Mouse (Mus musculus) thymus, postnatal 36 days (tissue): ENCODE data around the gene Calb2.

Experiments used
- DNase-seq, 2 experiments: peaks; one replicate each; pipeline ENCODE4 v3.0.0; 2022; ENCODE audit warnings: mixed read lengths in 2 of 2

Gene Calb2

DNA sequence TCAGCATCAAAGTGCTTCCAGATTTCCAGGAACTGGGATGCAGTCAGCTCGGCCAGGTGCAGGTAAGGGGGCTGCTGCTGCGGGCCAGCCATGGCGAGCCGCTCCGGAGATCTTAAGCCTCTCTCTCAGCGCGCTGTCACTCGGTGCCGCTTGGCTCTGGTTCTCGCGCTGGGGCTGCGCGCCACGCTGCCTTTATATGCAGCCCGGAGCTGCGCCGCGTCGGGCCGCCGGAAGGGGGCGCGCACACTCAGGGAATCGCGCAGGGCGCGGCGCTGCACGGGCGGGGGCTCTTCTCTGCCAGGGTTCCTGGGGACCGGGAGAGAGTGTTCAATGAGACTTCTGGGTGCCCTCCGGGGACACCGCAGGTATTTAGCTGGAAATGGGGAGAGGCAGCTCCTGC, at the start of gene Calb2:
Gene Calb2 (minus strand): TSS at position 165 of the 400 bp plus-strand sequence.
- DNase-seq: peak; percentile 13 to 18

DNA sequence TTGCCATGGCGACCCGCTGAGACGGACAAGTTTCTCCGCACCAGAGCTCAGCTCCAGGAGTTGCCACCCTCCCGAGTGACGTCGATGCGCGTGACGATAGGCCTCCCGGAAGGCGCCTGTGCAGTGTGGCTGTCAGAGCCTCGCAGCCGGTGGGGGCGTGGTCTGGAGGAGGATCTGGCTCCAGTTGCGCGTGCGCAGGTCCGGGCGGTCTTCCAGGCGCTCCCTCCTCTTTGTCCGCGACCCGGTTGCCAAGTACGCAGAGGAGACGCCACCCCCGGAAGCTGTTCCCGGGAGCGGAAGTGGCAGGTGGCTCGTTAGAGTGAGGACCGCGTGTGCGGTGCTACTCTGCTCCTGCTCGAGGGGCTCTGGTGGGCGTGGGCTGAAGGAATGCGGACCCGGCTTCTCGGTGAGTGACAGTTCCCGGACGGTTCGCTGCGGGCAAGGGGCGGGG, 49.7 kb upstream of the Calb2 start:
- peak; percentile 99 for DNase-seq

DNA sequence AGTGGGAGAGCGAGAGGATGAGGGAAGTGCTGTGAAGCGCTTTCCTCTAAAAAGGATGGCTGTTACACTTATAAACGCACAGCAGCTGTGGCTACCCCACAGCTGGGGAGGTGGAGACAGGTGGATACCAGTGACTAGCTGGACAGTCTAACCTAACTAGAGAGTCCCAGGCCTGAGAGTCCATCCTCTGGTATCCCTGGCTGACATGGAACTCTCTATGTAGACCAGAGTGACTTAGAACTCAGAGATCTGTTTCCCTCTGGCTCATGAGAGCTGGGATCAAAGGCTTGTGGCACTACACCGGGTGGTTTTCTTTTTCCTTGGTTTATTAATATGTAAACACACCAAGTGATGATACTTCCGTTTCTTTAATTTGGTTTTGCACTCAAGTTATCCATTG, 49.2 kb upstream of the Calb2 start:
- peak in 1 of 2 experiments; percentile 8 for DNase-seq

DNA sequence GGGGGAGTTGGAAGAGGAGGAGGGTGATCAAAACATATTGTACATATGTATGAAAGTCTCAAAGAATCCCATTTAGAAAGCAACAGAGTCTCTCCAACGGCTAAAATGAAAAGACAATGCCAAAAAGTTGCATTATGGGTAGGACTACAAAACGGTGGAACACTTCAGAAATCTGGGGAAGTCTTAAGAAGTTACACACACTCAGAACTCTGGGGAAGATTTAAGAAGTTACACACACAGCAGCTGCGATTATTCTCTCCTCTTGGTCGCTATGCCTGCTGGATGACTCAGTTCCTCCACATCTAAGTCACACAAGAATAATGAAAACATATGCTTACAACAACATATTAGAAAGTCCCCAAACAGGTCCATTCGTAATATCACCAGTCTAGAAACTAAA, 48.2 kb upstream of the Calb2 start:
- no peak for DNase-seq

DNA sequence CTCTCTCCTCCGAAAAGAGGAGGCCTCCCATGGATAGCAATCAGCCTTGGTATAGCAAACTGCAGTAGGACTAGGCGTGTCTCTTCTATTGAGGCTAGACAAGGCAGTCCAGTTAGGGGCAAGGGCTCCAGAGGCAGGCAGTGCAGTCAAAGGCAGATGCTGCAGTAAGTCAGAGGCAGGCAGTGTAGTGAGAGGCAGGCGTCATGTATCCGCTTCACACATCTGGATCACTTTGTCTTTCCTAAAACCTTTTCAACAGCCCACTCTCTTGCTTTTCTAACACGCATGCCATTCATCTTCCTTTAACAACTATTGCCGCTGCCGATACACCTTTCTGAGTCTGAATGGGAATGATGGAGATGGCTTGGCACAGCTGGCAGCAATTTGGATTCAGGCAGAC, 47.4 kb upstream of the Calb2 start, which contains the start of gene Cmtr2:
Gene Cmtr2 (plus strand): TSS at position 301 of the 400 bp plus-strand sequence.
- DNase-seq: no peak

DNA sequence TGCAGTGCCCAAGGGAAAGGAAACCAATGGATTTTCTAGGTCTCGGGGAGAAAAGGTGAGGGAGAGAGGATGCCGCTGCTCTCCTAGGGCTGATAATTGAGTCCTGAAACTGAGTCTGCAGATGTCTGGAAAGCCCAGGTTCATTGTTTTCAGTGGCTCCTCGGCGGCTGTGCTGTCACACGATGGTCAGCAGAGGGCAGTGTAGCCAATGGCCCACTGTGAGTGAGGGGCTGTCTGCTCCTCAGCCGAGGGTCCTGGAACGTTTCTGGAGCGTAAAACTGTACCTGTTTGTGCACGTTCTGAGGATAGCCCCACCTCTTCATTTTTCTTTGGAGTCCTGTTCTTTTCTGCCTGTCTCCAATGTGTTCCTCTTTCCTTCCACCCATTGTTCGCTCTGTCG, 33.8 kb upstream of the Calb2 start:
- peak; percentile 5 to 7 for DNase-seq

DNA sequence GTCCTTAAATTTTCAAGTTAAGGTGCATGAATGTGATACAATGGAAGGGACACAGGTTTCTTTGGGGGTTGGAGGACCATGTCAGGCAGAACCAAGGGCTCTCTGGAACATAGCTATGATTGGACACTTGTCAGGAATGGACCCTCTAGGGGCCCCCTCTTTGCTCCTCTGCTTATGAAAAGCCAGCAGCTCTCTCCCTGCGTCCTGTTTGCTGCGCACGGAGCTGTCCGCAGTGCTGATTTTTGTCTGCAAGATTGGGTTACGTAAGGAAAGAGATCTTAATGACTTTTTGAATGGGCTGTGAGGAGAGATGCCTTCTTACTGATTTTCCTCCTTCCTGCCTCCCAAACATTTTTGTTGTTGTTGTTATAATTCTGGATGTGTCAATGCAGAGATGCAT, 28.7 kb upstream of the Calb2 start:
- DNase-seq: peak; percentile 14 to 28

DNA sequence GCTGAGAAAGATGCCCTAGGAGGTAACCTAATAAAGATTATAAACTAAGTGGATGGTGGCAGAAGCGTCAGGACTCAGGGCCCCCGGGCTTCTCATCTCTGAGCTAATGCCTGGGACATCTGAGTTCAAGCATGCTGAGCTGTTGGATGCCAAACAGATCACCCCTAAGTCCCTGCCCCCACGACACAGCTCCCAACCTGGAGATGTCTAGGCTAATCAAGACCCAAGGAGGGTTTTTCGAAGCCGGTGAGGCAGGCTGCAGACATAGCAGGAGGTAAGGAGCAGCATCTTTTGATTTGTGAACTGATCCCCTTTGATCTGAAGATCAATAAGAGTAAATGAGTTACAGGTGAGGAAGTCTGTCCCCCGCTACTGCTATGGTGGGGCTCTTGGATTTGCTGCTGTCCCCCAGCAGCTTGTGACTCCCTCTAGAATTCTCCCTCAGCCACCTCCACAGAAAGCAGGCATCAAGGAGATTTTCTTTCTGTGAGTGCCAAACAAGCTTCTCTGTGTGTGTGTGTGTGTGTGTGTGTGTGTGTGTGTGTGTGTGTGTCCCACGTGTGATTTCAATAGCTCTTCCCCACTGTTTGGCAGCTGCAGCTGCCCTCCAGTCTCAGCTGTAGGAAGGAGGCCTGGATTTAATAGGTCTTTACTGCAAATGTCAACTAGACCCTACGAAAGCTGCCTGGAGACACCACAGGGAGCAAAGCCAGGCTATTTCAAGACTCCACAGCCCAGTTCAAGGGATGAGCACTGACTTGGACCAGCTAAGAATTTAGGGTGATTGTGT, 21.1 kb upstream of the Calb2 start:
- no peak for DNase-seq

DNA sequence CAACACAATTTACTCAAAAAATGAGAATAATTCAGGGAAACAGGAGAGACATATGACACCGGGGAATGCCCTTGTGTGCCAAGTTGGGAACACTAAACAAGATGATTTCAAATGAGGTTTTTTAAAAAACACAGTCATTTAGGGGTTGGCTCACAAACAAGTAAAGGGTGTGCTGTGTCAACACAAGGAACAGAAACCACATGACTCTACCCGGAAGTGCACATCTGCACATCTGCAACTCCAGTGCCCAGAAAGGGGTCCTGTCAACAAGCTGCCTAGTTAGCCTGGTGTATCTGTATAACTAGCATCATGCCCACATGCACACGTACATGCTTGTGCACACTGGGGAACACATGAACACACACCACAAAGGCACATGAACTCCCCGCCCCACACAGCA, 17.5 kb upstream of the Calb2 start:
- no peak for DNase-seq

DNA sequence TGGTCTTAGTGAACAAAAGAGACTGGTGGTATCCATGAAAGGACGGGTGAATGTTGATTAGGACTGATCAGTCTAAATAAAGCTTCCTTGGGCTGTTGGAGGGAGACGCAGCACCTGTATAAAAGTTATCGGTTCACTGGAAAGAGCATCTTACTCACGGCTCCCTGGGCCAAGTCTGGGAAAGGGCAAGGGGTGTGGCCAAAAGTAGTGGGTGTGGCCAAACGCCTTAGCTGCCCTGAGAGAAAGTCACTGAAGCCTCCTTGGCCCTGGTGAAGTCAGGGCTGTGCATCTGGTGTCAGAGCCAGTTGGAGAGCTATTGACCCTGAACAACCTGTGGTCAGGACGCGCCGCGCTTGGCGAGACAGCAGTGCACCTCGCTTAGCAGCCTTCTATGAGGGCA, 15.7 kb upstream of the Calb2 start:
- no peak for DNase-seq

DNA sequence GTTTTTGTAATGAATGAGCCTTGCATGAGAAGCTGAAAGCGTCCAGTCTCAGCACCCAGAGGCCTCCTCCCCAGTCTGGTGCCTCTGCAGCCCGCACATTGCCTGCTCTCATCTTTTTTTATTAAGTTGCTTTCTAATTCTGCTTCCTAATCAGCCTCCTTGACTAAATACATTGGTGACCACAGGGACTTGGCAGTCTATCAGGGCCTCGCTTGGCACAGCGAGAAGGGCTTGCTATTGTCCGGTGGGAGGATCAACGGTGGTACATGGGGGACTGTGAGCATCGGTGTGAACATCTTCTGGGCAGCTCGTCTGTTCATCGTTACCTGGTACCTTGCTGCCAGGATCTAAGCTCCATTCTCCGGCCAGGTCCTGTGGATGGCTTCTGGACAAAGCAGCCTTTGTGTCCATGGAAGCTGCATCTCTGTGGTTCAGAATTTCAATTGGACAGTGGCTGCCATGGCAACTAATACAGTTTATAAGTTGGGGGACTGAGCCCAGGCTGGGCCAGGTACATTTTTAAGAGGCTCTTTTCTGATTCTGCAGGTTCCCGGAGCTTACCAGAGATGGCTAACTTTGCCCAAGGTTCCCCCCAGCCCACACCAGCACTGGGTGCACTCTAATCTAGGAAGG, 14.8 kb upstream of the Calb2 start:
- DNase-seq: no peak

DNA sequence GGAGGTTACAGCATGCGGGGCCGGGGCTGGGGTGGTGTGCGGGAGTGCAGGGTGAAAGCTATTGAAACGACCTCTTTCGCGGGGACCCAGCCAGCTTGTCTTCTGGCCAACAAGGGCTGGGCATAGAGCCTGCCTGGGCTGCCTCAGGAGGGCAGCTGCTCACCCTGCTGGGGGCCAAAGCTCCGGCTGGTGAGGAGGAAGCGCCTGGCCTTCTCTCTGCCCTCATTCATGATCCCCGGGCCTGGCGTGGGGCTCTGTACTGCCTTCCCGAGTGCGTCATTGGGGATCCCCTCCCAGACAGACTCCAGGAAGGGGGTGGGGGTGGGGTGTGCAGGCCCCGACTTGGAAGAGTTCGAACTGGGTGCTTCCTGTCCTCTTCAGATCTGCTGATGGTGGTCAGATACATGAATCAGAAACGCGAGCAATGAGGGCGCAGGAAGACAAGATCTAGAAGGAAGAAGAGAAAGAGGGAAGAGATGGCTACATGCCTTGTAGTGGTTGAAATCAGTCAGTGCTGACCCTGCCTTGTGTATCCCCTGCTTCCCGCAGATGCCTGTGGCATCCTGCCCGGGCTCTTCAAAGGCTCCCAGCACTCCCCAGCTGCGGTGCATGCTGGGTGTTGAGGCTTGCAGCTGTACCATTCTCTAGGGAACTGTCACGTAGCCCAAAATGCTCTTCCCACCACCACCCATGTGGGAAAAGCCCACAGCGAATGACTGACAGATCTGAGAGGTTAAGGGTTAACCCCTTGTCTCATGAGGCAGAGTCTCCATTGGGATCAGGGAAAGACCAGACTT, 9.5 kb upstream of the Calb2 start:
- no peak for DNase-seq

DNA sequence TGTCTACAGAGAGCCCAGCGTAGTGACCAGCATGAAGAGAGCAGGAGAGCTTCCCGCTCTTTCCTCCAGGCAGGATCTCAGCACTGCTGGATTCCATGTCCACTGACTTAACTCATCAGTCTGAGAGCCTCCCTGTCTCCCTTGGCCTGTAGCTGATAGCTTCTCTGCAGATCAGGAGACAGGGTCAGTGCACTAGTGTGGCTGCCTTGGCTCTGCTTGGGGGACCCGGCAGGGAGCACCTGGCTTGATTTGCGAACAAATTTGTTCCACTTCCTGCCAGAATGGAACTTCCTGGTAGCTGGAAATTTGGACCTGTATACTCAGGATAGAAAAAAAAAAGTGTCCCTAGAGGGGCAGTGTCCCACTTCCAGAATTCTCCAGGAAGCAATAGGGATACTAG, 6.8 kb upstream of the Calb2 start:
- DNase-seq: no peak

DNA sequence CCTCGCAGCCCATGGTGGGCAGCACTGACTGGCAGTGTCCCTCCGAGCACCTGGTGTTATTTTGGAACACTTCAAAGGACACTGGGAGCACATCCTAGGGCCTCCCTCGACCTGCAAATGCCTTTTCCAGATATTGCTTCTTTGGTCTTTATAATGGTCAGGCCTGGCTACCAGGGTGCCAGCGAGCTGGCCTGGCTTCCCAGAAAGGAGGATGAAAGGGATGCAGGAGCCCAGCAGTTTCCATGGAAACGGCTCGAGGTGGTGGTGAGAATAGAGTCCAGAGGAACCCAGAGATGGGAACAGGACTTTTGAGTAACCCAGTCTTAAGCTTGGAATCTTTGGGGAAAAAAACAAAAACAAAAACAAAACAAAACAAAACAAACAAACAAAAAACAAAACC, 4.2 kb upstream of the Calb2 start:
- no peak for DNase-seq

DNA sequence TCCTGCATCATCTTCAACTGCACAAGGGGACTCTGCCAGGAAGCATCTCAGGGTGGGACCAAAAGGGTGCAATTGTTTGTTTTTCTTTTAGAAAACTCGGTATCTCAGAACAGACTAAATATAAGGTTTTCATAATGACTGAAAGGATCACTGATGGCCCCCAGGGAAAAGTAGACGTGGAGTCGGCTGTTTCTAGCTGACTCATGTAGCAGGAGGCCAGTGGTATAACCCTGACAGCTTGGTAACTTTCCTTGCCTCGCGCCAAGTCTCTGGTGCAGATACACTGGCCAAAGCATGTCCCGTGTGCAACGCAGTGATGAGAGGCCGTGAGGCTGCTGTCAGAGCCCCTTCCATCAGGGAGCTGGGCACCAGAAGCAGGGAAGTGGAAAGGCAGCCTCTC, 1.7 kb downstream of the Calb2 start:
- no peak for DNase-seq

DNA sequence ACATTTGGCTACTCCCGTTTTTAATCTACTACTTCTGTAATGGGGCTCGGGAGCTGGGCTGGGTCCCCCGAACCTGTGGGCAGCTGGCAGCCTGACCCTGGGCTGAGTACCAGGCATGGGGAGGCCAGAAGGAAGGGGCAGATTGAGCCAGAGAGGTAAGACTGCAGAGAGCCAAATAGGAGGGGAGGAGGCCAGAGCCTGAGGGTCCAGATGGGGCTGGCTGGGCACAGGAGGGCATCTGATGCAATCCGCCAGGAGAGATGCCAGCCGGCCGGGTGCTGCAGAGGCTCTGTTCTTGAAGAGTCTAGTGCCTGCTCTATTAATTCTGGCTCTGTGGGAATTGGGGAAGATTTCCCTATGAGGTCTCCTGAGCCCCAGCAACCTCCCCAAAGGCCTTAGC, 6.0 kb downstream of the Calb2 start:
- no peak for DNase-seq

DNA sequence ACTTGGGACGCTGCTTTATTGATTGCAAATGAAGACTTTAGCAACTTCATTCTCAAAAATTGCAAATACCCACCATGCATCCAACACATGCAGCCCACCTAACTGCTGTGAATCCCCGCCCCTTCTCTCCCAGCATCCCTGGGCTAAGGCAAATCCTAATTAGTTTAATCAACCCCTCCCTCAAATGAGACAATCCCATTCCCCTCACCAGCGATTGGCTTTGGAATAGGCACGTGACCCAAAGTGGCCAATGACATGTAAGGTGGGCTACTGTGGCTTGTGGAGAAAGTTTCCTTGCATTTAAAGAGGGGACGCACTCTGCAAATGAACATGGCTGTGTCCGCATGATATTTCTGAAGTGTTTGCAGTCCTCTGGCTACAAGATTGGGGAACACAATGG, 15.1 kb downstream of the Calb2 start:
- no peak for DNase-seq

DNA sequence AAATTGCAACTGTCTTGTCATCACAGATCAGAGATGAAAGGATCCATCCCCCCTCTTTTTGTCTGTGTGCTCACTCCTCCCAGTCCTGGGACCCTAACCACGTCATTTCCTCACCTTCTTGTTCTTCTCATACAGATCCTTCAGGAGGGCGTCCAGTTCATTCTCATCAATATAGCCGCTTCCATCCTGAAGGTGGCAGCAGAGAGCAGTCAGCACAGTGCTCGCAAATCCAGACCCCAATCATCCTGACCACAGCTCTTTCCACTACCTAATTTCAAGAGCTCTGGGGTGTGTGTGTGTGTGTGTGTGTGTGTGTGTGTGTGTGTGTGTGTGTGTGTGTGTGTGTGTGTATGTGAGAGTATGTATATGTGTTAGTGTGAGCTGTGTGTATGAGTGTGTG, 22.5 kb downstream of the Calb2 start:
- DNase-seq: peak in 1 of 2 experiments; percentile 12

DNA sequence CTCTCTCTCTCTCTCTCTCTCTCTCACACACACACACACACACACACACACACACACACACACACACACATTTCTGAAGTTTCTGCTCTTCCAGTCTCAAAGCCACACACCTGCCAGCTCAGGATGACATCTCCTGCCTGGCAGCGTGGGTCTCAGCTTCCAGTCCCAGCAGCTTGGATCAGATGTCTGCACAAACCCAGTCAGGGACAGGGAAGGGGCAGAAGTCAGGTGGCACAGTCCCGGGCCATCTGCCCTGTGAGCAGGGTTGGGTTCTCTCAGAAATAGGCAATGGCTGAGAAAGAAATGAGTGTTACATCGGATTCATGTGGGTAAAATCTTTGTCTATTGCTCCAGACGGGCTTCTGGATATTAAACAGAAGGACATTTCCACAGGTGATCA, 27.2 kb downstream of the Calb2 start:
- DNase-seq: no peak

DNA sequence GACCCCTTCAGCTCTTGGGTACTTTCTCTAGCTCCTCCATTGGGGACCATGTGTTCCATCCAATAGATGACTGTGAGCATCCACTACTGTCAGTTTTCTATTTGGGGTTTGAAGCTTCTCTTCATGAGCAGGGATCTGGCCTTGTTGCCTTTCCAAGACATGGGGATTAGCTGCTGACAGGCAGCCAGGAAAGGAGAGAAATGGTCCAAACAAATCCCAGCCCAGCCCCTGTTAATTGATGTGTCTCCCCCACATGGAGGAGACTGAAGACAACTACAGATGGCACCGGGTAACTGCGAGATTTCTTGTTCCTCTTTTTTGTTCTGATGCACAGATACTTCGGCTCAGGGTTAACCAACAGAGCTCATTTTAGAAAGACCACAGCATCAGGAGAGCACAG, 27.9 kb downstream of the Calb2 start:
- DNase-seq: no peak

DNA sequence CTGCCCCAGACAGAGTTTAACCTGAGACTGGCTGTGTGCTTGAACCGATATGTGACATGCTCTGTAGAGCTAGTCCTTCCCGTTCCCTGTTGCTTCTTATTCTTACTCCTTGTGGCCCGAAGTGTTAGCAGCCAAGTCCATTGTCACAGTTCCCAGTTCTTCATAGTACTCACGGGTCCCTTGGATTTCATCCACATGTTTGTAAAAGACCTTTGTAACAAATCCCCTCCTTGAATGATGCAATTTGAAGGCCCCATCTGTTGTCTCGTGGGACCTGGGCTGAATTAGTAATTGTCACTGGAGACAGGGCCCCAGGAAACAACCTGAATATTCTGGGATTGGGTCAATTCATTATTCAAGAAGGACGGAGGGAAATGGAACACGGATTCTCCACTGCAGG, 32.5 kb downstream of the Calb2 start:
- no peak for DNase-seq

DNA sequence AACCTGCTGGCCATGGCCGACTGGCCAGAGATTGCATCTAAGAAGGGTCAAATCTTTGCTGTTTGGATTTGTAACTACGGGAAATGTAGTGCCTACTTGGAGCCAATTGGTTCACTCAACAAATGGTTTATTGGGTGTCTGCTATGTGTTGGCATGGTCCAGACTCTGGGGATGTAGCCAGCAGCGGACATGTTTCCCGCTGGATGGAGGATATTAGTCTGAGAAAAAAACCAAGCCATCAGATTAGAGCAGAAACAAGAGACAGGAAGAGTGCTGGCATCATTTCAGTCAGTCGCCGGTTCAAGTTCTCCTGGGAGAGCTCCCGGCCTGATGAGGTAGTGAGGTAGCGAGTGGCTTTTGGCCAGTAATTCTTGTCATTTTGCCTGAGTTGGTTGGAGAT, 33.8 kb downstream of the Calb2 start:
- DNase-seq: no peak

DNA sequence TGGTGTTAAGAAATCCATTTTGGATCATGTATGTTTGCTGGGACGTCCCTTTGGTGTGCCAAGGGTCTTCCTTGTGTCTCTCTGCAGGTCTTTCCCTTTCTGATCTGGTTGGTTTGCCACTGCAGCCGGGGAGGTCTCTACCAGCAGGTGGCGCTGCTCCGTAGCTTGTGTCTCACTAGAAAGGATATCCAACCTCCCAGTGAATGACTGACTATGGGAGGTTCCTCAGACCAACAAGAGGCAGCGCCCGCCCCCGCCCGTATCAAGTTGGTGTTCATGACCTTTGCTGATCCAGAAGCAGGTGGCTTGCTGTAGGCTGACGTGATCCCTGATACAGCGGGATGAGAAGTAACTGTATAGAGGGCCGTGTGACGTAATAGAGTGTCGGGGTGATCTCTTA, 37.5 kb downstream of the Calb2 start:
- peak; percentile 42 for DNase-seq

DNA sequence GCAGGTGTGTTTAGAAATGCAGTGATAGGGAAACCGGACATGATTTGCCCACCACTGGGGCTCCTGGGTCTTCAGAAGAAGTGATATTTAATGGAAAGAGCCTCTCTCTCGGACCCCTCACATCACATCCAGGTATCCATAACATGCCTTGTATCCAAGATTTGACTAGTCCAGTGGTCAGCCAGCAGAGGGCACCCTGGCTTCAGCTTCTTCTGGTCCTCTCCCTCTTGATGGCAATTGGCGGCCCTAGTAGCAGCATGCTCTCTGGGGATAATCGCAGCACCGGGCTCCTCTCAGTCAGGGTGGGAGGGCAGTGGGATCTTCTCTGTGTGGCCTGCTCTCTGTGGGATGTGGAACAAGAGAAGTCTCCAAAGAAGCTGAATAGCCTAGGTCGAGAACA, 48.3 kb downstream of the Calb2 start:
- DNase-seq: no peak
